Mouse (Mus musculus) liver, embryonic 14.5 days (tissue): ENCODE measurements around the gene Wdr45b.

Source experiments
- CTCF ChIP-seq: IDR thresholded peaks from 2 replicates; pipeline ENCODE4 v1.5.1; 2016; ENCODE audit warnings: antibody characterized with exemption, low read depth, control low read depth
- EP300 ChIP-seq: IDR thresholded peaks from 2 replicates; pipeline ENCODE4 v1.6.1; 2016; ENCODE audit warnings: antibody characterized with exemption, low read depth

DNA sequence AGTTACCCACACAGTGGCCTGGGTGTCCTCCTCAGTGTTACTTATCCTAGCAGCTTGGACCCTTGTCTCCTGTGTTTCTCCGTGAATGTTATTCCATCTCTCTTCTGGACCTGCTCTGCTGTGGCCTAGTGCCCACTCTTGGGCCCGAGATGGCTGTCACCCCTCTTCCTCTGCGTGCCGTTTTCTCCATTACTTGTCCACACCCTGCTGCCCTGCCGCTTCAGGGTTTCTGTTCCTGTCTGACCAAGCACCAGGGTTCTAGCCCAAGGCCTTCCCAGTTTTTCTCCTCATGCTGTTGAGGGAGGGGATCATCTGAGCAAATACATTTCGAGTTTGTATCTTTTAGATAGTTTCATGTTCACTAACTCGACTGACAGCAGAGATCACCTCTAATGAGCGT lies 76.7 kb downstream of the Wdr45b start:
- TF ChIP-seq EP300 (no peak), CTCF (no peak)
